Mouse (Mus musculus): ENCODE measurements at regions not wholly inside any gene's neighbourhood (a gene's known extent, or its start where the extent isn't known, plus 50 kb on each side); places are given as distances from the start of the nearest gene placed in this dataset.
A peak's percentile ranks its signal among the peaks of the same experiment; 100 is the strongest.

GRCm38 (mm10) chr2:56083226-56083625, 647.5 kb downstream of the Kcnj3 start:
- no peaks in the 10 kb centered on the region for H3K27me3 ChIP-seq (ENCODE audit: control insufficient read depth, insufficient read depth, low read length)
- no peaks in the 10 kb centered on the region for H3K9me3 ChIP-seq (ENCODE audit: control insufficient read depth, low read length)
- 54% methylated on average over 1 of the region's 1 CpGs for WGBS
- H3K27ac ChIP-seq = no peak overlapping the region
- H3K4me2 ChIP-seq (replicated peaks) = no peak overlapping the region
- H3K4me1 ChIP-seq (replicated peaks; ENCODE audit: control insufficient read depth, insufficient read depth, low read length) = no peaks in the 10 kb centered on the region
- no peak for DNase-seq (ENCODE audit: low spot score)
- ATAC-seq (ENCODE audit: low FRiP score) = no peak
- H3K4me3 ChIP-seq (replicated peaks; ENCODE audit: low read length) = no peak overlapping the region
- H3K9ac ChIP-seq = no peak overlapping the region
- no peaks in the 10 kb centered on the region for H3K36me3 ChIP-seq (replicated peaks; ENCODE audit: control insufficient read depth, insufficient read depth)

DNA sequence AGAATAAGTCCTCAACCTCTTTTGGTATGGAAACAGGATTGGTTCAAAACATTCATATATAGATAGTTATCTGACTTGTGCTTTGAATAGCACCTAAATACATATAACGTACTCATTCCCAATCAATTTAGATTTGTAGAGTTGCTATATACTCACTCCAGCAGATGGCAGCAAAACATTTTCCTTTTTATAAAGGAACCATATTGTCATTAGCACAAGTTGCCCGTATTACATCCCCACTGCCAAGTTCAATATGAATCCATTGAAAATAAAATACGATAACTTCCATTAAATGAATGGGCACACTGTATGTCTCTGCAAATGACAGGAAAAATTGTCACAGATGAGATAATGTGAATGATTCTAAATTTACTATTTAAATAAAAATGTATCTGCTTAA, 673.8 kb downstream of the Kcnj3 start:
- no peaks in the 10 kb centered on the region for H3K4me1 ChIP-seq (replicated peaks; ENCODE audit: control insufficient read depth, insufficient read depth, low read length)
- H3K36me3 ChIP-seq (replicated peaks; ENCODE audit: control insufficient read depth, insufficient read depth) = no peaks in the 10 kb centered on the region
- no peak overlapping the region for H3K9ac ChIP-seq
- H3K27ac ChIP-seq = no peak overlapping the region
- ATAC-seq (ENCODE audit: low FRiP score) = no peak
- no peak overlapping the region for H3K4me3 ChIP-seq (replicated peaks; ENCODE audit: low read length)
- WGBS = 41% methylated on average over 3 of the region's 3 CpGs
- no peak overlapping the region for H3K4me2 ChIP-seq (replicated peaks)
- H3K9me3 ChIP-seq (ENCODE audit: control insufficient read depth, low read length) = no peaks in the 10 kb centered on the region
- no peaks in the 10 kb centered on the region for H3K27me3 ChIP-seq (ENCODE audit: control insufficient read depth, insufficient read depth, low read length)
- DNase-seq (ENCODE audit: low spot score) = peak; percentile 80

DNA sequence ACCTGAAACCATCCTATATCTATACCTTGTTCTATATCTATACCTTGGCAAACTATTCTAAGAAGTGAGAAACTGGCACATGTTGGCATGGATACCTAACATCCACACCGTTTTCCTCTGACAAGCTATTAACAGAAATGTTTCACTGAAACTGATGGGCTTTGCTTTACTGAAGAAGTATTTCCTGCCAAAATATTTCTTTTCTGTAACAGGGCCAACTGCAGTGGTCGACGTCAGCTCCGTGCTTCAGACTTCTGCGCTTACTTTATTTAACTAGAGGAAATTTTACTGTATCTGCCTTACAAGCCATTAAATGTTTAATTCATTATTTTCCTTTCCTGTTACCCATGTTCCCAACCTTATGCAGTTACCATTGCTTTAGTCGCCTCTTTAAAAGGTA, 674.2 kb downstream of the Kcnj3 start:
- Histone ChIP-seq H3K36me3 (replicated peaks; ENCODE audit: control insufficient read depth, insufficient read depth) (no peaks in the 10 kb centered on the region), H3K27ac (no peak overlapping the region), H3K4me2 (replicated peaks) (no peak overlapping the region), H3K27me3 (ENCODE audit: control insufficient read depth, insufficient read depth, low read length) (no peaks in the 10 kb centered on the region), H3K9ac (no peak overlapping the region), H3K4me3 (replicated peaks; ENCODE audit: low read length) (no peak overlapping the region), H3K4me1 (replicated peaks; ENCODE audit: control insufficient read depth, insufficient read depth, low read length) (no peaks in the 10 kb centered on the region), H3K9me3 (ENCODE audit: control insufficient read depth, low read length) (no peaks in the 10 kb centered on the region)
- DNase-seq (ENCODE audit: low spot score) = no peak
- no peak for ATAC-seq (ENCODE audit: low FRiP score)
- 75% methylated on average over 6 of the region's 6 CpGs for WGBS

GRCm38 (mm10) chr2:56114469-56114868, 678.7 kb downstream of the Kcnj3 start:
- Histone ChIP-seq H3K4me1 (replicated peaks; ENCODE audit: control insufficient read depth, insufficient read depth, low read length) (0 out of 2 replicates have a peak, but pooled peaks cover under 1% of the 10 kb centered on the region), H3K27me3 (ENCODE audit: control insufficient read depth, insufficient read depth, low read length) (no peaks in the 10 kb centered on the region), H3K4me3 (replicated peaks; ENCODE audit: low read length) (no peak overlapping the region), H3K9me3 (ENCODE audit: control insufficient read depth, low read length) (no peaks in the 10 kb centered on the region), H3K27ac (no peak overlapping the region), H3K9ac (no peak overlapping the region), H3K36me3 (replicated peaks; ENCODE audit: control insufficient read depth, insufficient read depth) (no peaks in the 10 kb centered on the region), H3K4me2 (replicated peaks) (no peak overlapping the region)
- DNase-seq (ENCODE audit: low spot score) (peak; percentile 84), ATAC-seq (ENCODE audit: low FRiP score) (peak; percentile 86; the same call in 1 of the 2 replicates)
- 25% methylated on average over 3 of the region's 3 CpGs for WGBS

DNA sequence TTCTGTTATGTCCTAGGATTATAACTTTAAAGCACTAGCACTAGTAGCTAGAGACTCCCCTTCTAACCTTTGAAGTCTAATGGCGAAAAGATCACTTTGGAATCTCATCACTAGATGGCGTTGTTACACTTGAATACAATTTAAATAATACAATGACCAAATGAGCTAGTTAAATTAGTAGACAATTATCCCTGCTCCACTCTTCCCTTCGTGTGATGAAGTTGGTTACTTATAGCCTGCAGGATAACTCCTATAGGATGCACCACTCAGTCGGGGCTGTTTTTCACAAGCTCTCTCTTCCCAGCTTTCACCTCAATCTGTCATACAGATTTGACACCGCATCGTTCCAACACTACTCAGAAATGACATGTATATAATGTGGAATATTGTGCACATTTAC, 683.6 kb downstream of the Kcnj3 start:
- Histone ChIP-seq H3K27ac (no peak overlapping the region), H3K4me2 (replicated peaks) (peak overlapping the region; percentile 25), H3K4me3 (replicated peaks; ENCODE audit: low read length) (no peak overlapping the region), H3K4me1 (replicated peaks; ENCODE audit: control insufficient read depth, insufficient read depth, low read length) (0 out of 2 replicates have a peak, but pooled peaks cover 4% of the 10 kb centered on the region), H3K9me3 (ENCODE audit: control insufficient read depth, low read length) (no peaks in the 10 kb centered on the region), H3K36me3 (replicated peaks; ENCODE audit: control insufficient read depth, insufficient read depth) (no peaks in the 10 kb centered on the region), H3K9ac (no peak overlapping the region), H3K27me3 (ENCODE audit: control insufficient read depth, insufficient read depth, low read length) (no peaks in the 10 kb centered on the region)
- ATAC-seq (ENCODE audit: low FRiP score) (peak; percentile 70), DNase-seq (ENCODE audit: low spot score) (peak; percentile 87)
- 20% methylated on average over 6 of the region's 6 CpGs for WGBS

DNA sequence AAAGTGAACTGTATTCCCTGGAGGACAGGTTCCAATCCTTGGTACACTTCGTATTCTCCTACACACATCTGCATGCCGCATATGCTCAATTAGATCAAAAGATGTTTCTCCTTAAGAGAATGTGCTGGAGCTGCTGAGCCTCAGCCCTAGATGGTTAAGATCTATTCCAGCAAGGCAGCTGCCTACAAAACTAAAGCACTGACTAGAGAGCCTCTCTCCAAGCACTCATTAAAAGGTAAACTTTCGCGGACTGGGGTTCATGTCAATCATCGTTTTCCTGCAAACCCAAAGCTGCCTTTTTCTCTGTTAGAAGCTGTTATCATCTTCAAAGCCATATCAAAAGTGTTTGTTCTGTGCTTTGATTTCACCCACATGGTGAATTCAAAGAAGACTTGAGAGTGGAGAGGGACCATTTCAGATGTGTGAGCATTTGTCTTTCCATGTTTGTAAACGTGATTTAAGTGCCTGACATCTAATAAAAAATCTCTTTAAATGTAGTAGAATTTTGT, 711.4 kb downstream of the Kcnj3 start:
- Histone ChIP-seq H3K4me2 (replicated peaks) (no peak overlapping the region), H3K4me3 (replicated peaks; ENCODE audit: low read length) (no peak overlapping the region), H3K36me3 (replicated peaks; ENCODE audit: control insufficient read depth, insufficient read depth) (no peaks in the 10 kb centered on the region), H3K4me1 (replicated peaks; ENCODE audit: control insufficient read depth, insufficient read depth, low read length) (no peaks in the 10 kb centered on the region), H3K27ac (no peak overlapping the region), H3K27me3 (ENCODE audit: control insufficient read depth, insufficient read depth, low read length) (no peaks in the 10 kb centered on the region), H3K9ac (no peak overlapping the region), H3K9me3 (ENCODE audit: control insufficient read depth, low read length) (no peaks in the 10 kb centered on the region)
- ATAC-seq (ENCODE audit: low FRiP score) (no peak), DNase-seq (ENCODE audit: low spot score) (no peak)
- 70% methylated on average over 6 of the region's 6 CpGs for WGBS

GRCm38 (mm10) chr2:56196449-56196848, 760.7 kb downstream of the Kcnj3 start:
- no peak for DNase-seq (ENCODE audit: low spot score)
- 77% methylated on average over 8 of the region's 8 CpGs for WGBS

GRCm38 (mm10) chr2:56227476-56227875, 791.7 kb downstream of the Kcnj3 start:
- no peak overlapping the region for H3K27ac ChIP-seq
- DNase-seq (ENCODE audit: low spot score) (peak; percentile 27), ATAC-seq (ENCODE audit: low FRiP score) (no peak)
- 69% methylated on average over 7 of the region's 7 CpGs for WGBS
- H3K9ac ChIP-seq = no peak overlapping the region
- no peak overlapping the region for H3K4me2 ChIP-seq (replicated peaks)
- H3K36me3 ChIP-seq (replicated peaks; ENCODE audit: control insufficient read depth, insufficient read depth) = no peaks in the 10 kb centered on the region
- no peak overlapping the region for H3K4me3 ChIP-seq (replicated peaks; ENCODE audit: low read length)
- H3K4me1 ChIP-seq (replicated peaks; ENCODE audit: control insufficient read depth, insufficient read depth, low read length) = no peaks in the 10 kb centered on the region
- H3K27me3 ChIP-seq (ENCODE audit: control insufficient read depth, insufficient read depth, low read length) = no peaks in the 10 kb centered on the region
- H3K9me3 ChIP-seq (ENCODE audit: control insufficient read depth, low read length) = no peaks in the 10 kb centered on the region

More at GRCm38 (mm10) chr2:56196449-56196848, 760.7 kb downstream of the Kcnj3 start:
- no peaks in the 10 kb centered on the region for H3K4me1 ChIP-seq (replicated peaks; ENCODE audit: control insufficient read depth, insufficient read depth, low read length)
- H3K9ac ChIP-seq = no peak overlapping the region
- H3K27me3 ChIP-seq (ENCODE audit: control insufficient read depth, insufficient read depth, low read length) = no peaks in the 10 kb centered on the region
- H3K36me3 ChIP-seq (replicated peaks; ENCODE audit: control insufficient read depth, insufficient read depth) = no peaks in the 10 kb centered on the region
- no peak overlapping the region for H3K4me3 ChIP-seq (replicated peaks; ENCODE audit: low read length)
- no peak overlapping the region for H3K4me2 ChIP-seq (replicated peaks)
- no peak overlapping the region for H3K27ac ChIP-seq
- no peak for ATAC-seq (ENCODE audit: low FRiP score)
- no peaks in the 10 kb centered on the region for H3K9me3 ChIP-seq (ENCODE audit: control insufficient read depth, low read length)

DNA sequence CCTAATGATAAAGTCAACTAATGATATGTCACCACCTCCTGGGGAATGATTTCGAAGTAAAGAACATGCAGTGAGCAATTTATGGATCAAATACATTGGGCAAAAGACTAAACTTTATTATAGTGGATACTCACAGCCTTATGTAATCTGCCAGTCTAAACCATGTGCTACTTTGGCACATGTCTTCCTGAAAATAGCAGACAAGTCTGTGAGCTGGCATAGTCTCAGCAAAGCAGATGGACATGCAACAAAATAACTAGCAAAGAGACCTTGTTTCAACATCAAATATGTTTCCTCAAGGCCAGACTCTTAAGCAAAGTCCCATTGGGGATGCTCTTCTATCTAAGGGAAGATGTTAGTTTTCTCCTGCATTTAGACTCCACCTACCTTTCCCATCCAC, 797.3 kb downstream of the Kcnj3 start:
- WGBS = 76% methylated on average over 1 of the region's 1 CpGs
- H3K9ac ChIP-seq = no peak overlapping the region
- H3K4me2 ChIP-seq (replicated peaks) = no peak overlapping the region
- no peaks in the 10 kb centered on the region for H3K9me3 ChIP-seq (ENCODE audit: control insufficient read depth, low read length)
- H3K4me3 ChIP-seq (replicated peaks; ENCODE audit: low read length) = no peak overlapping the region
- no peaks in the 10 kb centered on the region for H3K27me3 ChIP-seq (ENCODE audit: control insufficient read depth, insufficient read depth, low read length)
- DNase-seq (ENCODE audit: low spot score) (no peak), ATAC-seq (ENCODE audit: low FRiP score) (no peak)
- no peaks in the 10 kb centered on the region for H3K36me3 ChIP-seq (replicated peaks; ENCODE audit: control insufficient read depth, insufficient read depth)
- H3K4me1 ChIP-seq (replicated peaks; ENCODE audit: control insufficient read depth, insufficient read depth, low read length) = no peaks in the 10 kb centered on the region
- no peak overlapping the region for H3K27ac ChIP-seq
